Mouse (Mus musculus): ENCODE results near the gene Jazf1.

DNA sequence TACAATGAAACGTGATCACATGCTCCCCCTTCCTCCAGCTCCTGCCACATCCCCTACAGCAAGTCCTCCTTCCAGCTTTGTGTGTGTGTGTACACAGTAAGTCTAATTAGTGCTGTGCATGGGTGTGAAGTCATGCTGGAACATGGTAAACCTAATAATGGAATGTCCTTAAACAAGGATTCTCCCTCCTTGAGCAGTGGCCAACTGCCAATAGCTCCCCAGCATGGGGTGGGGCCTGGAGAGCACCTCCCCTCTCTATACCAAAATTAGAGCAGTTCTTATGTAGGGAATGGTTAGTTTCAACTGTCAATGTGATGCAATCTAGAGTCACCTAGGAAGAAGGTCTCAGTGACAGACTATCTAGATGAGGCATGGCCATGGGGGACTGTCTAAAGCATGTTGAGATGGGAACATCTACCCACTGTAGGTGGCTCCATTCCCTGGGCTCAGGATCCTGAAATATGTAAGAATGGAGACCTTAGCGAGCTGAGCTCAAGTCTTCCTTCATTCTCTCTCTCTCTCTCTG lies 240.6 kb downstream of the Jazf1 start:
- TF ChIP-seq POLR2A (IDR thresholded peaks at IDR 0.05; ENCODE audit: insufficient read depth, low read length) (no peak), CTCF (IDR thresholded peaks at IDR 0.05; ENCODE audit: low read depth, low read length) (no peak), EP300 (IDR thresholded peaks at IDR 0.05; ENCODE audit: insufficient read depth, low read depth, low read length) (no peak)
